Mouse (Mus musculus) thymus, postnatal 36 days (tissue): ENCODE data around the gene Adm2.

ENCODE experiments used
- DNase-seq, 2 experiments: peaks; one replicate each; pipeline ENCODE4 v3.0.0; 2022; ENCODE audit warnings: mixed read lengths in 2 of 2

Adm2 gene

GRCm38 (mm10) chr15:89358784-89359183 is 36.3 kb downstream of the Adm2 start:
- no peak for DNase-seq

DNA sequence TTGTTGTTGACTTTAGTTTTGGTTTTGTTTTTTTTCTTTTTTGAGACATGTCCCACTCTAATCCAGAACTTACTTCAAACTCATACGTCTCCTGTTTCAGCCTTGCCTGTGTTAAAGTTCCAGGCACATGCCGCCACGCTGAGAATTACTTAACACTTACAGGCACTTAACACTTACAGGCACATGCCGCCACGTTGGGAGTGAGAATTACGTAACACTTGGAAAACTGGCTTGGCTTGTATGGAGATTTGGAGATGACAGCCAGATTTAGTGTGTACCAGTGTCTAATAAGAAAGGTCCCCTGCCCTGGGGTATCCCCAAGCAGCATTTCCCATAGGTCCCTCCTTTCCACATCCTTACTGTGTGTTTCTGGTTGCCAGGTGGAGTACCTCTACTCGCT is 40.5 kb downstream of the Adm2 start:
- DNase-seq: no peak

- DNase-seq: no peak
These were observed 42.6 kb downstream of the Adm2 start for GRCm38 (mm10) chr15:89365141-89365551.

DNA sequence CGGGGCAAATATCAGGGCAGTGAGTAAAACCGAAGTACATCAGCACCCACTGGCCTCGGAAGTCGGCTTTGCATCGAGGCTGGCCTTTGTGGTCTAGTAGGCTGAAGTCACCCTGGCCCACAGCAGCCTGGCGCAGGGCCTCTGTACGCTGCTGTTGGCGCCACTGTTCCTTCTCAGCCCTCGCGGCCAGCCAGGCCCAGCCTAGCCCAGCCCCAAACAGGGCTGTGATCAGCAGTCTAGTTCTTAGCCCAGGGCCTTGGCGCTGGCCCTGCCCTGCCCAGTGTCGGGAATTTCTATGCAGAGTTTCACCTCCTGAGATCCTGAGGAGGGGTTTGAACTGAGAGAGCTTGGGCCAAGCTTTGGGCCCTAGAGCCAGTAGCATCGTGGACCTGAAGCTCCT is 49.5 kb downstream of the Adm2 start:
- peak in 1 of 2 experiments; percentile 18 for DNase-seq

DNA sequence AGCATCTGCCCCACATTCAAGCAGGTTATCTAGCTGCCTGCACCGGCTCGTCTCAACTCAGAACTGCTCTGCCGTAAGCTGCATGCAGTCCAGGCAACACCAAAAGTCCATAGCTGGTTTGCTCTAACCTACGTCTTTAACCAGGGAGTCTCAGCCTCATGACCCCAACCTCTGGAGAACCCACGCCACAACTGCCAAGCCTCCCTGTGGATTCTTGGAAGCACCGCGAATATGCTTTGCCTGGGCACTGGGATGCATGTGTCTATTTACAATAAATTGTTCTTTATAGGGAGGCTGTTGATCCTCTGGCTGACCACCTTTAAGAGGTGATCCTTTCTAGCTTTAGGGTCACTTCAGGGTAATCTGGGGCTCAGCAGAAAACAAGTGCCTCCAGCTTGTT is 50.0 kb downstream of the Adm2 start:
- DNase-seq: peak in 1 of 2 experiments; percentile 8

DNA sequence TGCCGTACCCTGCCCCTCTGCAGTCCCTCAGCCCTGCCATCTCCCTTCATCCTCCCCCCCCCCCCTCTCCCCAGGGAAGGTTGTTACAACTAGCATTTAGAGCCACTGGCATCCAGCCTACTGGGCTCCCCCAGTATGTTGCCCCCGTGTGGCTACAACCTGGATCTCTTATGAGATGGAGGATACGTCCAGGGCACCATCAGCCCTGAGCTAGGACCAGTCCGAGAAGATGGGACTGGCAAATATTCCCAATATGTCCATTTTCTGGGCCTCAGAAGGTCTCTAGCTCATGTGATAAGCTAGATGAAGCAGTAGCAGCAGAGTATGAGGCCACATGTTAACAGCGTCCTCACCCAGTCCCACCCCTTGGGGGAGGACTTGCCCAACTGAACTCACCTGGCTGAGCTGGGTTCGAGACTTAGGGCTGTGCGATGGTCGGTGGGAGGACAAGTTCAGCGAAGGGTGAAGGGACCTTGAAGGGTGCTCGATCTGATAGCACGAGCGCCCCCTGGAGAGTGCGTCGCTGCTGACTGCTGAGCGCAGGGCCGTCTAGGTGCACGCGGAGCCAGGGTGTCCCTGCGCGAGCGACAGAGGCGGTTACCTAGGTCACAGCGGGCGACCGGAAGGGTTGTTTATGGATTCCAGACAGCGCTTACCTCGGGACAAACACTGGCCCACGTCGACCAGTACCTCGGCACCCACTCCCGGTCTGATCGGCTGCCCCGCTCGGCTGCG is 50.7 kb downstream of the Adm2 start:
- DNase-seq: peak; percentile 87 to 88

- DNase-seq: peak; percentile 87 to 94
These were observed 51.3 kb downstream of the Adm2 start, which contains the start of gene Sco2 for GRCm38 (mm10) chr15:89373762-89374248. Gene Sco2, minus strand, starts transcription at chr15:89373846.
